Mouse (Mus musculus) spleen, adult 10 weeks (tissue): ENCODE results near the gene Sprr3. TPM values are rescaled to one million over a fixed set of nuclear protein-coding genes. Genes with fewer than 3 reads are reported as not detected.

Source experiments
- polyA plus RNA-seq: library from polyadenylated mRNA; stranded (reverse); fragments of 350-450 nt; fragmentation: Illumina TruSeq; extraction: RNeasy Lipid Tissue Mini Kit (QIAGEN cat#74804); gene quantifications from one replicate; pipeline ENCODE4 v1.2.3, GENCODE M21; 2015; ENCODE audit warnings: low replicate concordance; ENCODE audit not compliant: insufficient read depth

Sprr3 gene
- polyA plus RNA-seq: not detected

DNA sequence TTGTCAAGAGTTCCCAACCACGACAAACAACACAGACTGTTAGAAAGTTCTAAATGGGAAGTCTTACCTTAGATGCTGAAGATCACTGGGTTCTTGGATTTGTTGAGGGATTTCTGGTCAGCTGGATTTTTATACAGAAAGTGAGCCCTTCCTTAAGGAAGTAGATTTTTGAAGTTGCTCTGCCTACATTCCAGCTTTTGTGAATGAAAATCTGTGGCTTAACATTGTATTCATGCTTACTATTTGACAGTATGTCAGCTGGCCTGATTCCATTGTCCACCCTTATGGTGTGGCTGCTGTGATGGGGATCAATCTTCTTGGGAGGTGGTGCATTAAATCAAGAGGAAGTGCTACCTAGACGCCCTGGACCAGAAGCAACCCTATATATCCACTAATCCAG, at the start of gene Sprr3:
TSS of gene Sprr3 (minus strand) at position 101 of the 400 bp plus-strand sequence.

DNA sequence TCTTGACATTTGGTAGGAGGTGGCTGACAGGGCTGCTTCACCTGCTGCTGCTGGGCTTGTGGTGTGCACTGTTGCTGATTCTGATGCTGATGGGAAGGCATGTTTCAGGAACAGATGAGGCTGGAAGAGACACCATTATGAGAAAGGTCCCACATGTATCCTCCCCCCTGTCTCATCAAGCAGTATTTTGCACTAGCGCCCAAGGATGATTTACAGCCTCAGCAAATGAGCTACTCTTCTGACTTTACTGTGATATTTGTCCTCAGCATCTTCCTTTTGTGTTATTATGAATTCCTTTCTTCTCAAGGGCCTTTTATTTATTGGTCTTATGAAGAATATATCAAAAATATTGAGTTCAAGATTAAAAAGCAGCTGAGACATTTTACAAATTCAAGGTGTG, 41.9 kb upstream of the Sprr3 start, which contains the start of gene Sprr4:
TSS of gene Sprr4 (minus strand) at position 101 of the 400 bp plus-strand sequence.

DNA sequence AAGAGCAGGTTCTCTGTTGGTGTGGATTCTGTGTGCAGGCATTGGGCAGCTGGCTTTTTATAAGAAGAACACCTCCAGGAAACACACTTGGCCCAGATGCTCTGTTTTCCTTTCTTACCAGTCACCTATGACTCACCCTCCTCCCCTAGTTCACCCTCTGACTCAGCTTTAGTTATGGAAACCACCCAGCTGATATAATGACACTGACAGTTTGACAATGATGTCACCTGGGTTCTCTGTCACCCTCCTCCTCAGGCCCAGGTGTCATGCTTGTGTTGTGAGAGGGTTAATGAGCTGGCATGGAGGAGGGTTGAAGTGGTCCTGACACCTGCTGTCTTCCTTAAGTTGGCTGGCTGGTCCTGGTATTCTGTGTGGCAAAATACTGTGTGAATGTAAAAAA, 27.3 kb upstream of the Sprr3 start, which contains the start of gene Sprr1a:
TSS of gene Sprr1a (minus strand) at position 33 of the 400 bp plus-strand sequence.

DNA sequence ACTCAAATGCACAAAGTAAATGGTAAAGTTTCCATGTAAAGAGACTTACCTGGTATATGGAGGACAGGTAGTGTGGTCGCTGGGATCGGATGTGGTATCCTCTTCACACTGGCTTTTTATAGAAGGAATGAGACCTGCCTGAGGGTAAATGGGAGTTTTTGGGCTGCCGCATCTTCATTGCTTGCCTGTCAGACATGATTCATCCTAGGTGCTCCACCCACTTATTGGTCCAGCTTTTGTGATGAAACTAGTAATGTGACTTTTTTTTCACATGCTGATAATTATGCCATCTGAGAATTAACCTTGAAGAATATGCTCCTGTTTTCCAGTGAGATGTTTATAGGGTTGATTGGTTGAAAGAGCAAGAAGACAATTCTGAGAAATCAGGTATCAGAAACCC, 19.8 kb downstream of the Sprr3 start, which contains the start of gene Sprr1b:
TSS of gene Sprr1b (minus strand) at position 101 of the 400 bp plus-strand sequence.

DNA sequence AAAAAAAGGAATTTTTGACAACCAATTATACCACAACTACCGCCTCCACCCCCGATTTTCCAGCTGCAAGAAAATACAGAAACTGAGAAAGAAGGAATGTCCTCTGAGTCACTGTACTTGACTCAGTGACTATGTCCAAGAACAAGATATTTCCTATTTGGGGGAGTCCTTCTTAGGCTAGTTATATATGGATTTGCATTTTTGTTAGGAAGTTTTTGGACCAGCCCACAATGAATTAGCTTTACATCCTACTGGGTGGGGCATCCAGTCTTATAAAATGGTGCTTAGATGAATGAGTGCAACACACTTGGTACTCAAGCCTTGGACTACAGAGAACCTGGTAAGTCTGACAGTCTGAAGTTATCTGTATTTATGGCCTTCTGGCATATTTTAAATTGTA, 26.2 kb downstream of the Sprr3 start, which contains the start of gene Sprr2k:
TSS of gene Sprr2k (plus strand) at position 301 of the 400 bp plus-strand sequence.

DNA sequence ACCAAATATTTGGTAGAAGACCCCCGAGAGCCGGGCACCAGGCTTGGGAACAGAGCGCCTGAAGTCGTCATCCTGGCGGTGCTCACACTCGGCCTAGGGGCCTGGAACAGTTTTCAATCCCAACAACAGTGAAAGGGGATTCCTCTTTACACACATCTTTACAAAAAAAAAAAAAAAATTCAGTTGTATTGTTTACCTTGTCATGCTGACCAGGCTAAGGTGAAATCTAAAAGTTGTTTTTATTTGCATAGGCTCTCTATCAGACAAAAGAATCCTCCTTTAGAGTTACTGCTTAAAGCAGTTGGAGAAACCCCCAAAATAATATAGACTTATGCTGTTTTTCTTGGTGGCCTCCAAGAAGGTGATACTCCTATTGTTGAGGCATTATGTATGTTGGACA, 29.2 kb downstream of the Sprr3 start, which contains the start of gene Gm9774:
TSS of gene Gm9774 (minus strand) at position 101 of the 400 bp plus-strand sequence.

DNA sequence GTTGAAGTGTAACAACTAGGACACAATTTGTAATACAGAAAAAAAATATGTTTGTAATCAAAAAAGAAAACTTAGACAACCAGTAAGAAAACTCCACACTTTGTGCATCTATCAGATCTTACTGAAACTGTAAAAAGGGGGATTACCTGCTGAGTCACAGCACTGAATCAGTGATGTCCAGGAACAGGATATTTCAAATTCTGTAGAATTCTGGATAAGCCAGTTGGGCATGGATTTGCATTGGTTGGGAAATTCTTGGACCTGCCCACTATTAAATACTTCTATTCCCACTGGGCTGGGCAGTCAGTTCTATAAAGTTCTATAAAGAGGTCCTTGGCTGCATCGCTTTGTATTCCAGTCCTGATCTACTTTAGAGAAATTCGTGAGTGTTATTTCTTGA, 40.7 kb downstream of the Sprr3 start, which contains the start of gene Sprr2j-ps:
TSS of gene Sprr2j-ps (plus strand) at position 301 of the 400 bp plus-strand sequence.

DNA sequence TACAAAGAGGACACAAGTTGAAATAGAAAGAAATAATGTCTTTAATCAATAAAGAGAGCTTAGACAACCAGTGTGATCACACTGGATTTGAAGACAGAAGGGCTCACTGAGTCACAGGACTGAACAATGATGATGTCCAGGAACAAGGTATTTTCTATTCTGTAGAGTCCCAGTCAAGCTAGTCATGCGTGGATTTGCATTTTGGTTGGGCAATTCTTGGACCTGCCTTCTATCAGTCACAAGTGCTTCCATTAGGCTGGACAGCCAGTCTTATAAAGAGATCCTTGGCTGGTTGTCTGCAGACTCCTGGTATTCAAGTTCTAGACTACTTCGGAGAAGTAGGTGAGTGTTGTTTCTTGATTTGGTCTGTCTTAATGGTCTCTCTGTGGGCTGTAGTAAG, 50.8 kb downstream of the Sprr3 start, which contains the start of gene Sprr2i:
TSS of gene Sprr2i (plus strand) at position 301 of the 400 bp plus-strand sequence.

Other genes starting within 250 kb of the Sprr3 start
- gene Sprr2a1, start 242.9 kb downstream of the Sprr3 start, polyA plus RNA-seq: not detected
- not detected for gene Sprr2a2, start 242.8 kb downstream of the Sprr3 start, polyA plus RNA-seq
- gene Sprr2a3, start 173.3 kb downstream of the Sprr3 start, polyA plus RNA-seq: not detected
- gene Sprr2b, start 142.1 kb downstream of the Sprr3 start, polyA plus RNA-seq: not detected
- gene Sprr2d, start 119.6 kb downstream of the Sprr3 start, polyA plus RNA-seq: not detected
- gene Sprr2e, start 106.6 kb downstream of the Sprr3 start, polyA plus RNA-seq: not detected
- not detected for gene Sprr2f, start 93.5 kb downstream of the Sprr3 start, polyA plus RNA-seq
- gene Sprr2h, start 73.0 kb downstream of the Sprr3 start, polyA plus RNA-seq: not detected
- gene Sprr2i, start 50.7 kb downstream of the Sprr3 start, polyA plus RNA-seq: not detected
- not detected for gene Sprr2j-ps, start 40.6 kb downstream of the Sprr3 start, polyA plus RNA-seq
- 1.4 TPM for gene Gm9774, start 29.3 kb downstream of the Sprr3 start, polyA plus RNA-seq
- not detected for gene Sprr2k, start 26.1 kb downstream of the Sprr3 start, polyA plus RNA-seq
- gene Sprr1b, start 19.9 kb downstream of the Sprr3 start, polyA plus RNA-seq: not detected
- not detected for gene Sprr1a, start 27.2 kb upstream of the Sprr3 start, polyA plus RNA-seq
- gene Sprr4, start 41.8 kb upstream of the Sprr3 start, polyA plus RNA-seq: not detected
- not detected for gene 2310046K23Rik, start 75.8 kb upstream of the Sprr3 start, polyA plus RNA-seq
- gene Ivl, start 115.0 kb upstream of the Sprr3 start, polyA plus RNA-seq: not detected
- not detected for gene Smcp, start 130.3 kb upstream of the Sprr3 start, polyA plus RNA-seq
- not detected for gene 2210017I01Rik, start 148.8 kb upstream of the Sprr3 start, polyA plus RNA-seq
- gene Lce6a, start 162.9 kb upstream of the Sprr3 start, polyA plus RNA-seq: not detected
- not detected for gene Lce1a1, start 189.6 kb upstream of the Sprr3 start, polyA plus RNA-seq
- gene Lce1b, start 198.2 kb upstream of the Sprr3 start, polyA plus RNA-seq: not detected
- not detected for gene Lce1a2, start 211.6 kb upstream of the Sprr3 start, polyA plus RNA-seq
- not detected for gene Lce1c, start 220.5 kb upstream of the Sprr3 start, polyA plus RNA-seq
- not detected for gene Lce1d, start 228.5 kb upstream of the Sprr3 start, polyA plus RNA-seq